Mouse (Mus musculus) stomach, embryonic 14.5 days (tissue): Measurements from ENCODE around the gene Fam107a. TPM values are rescaled to one million over a fixed set of nuclear protein-coding genes. Genes with fewer than 3 reads are reported as not detected.

Experiments
- ATAC-seq: fragments of 200-750 bp; cut with Nextera tagmentation; 2 replicates; pipeline ENCODE4 v1.8.0; 2017; ENCODE audit warnings: low read depth, moderate TSS enrichment; ENCODE audit not compliant: insufficient number of reproducible peaks, insufficient read depth, low FRiP score
- H3K27ac ChIP-seq: fragments of 300-500 bp; sonication (generic); 2 replicates; pipeline ENCODE4 v1.5.1; 2014; ENCODE audit warnings: mild to moderate bottlenecking, low read length, moderate library complexity, mixed read lengths
- H3K27me3 ChIP-seq: fragments of 300-500 bp; sonication (generic); 2 replicates; pipeline ENCODE4 v1.6.1; 2014; ENCODE audit warnings: low read length, control low read depth, mixed read lengths; ENCODE audit not compliant: control insufficient read depth, insufficient read depth
- H3K36me3 ChIP-seq: fragments of 300-500 bp; sonication (generic); 2 replicates; pipeline ENCODE4 v1.6.1; 2014; ENCODE audit warnings: mild to moderate bottlenecking, control low read depth, low read length, moderate library complexity, mixed read lengths; ENCODE audit not compliant: control insufficient read depth, insufficient read depth
- H3K4me1 ChIP-seq: fragments of 300-500 bp; sonication (generic); 2 replicates; pipeline ENCODE4 v1.6.1; 2014; ENCODE audit warnings: low read length, control low read depth, mixed read lengths; ENCODE audit not compliant: control insufficient read depth, insufficient read depth
- H3K4me2 ChIP-seq: fragments of 300-500 bp; sonication (generic); replicated peaks from 2 replicates; pipeline ENCODE4 v1.6.1; 2014; ENCODE audit warnings: low read depth, low read length, control low read depth
- H3K4me3 ChIP-seq: fragments of 300-500 bp; sonication (generic); 2 replicates; pipeline ENCODE4 v1.5.1; 2014; ENCODE audit warnings: low read depth, low read length, control low read depth
- H3K9ac ChIP-seq: fragments of 300-500 bp; sonication (generic); replicated peaks from 2 replicates; pipeline ENCODE4 v1.6.1; 2014; ENCODE audit warnings: low read depth, mild to moderate bottlenecking, control low read depth, low read length, moderate library complexity, mixed read lengths
- H3K9me3 ChIP-seq: fragments of 300-500 bp; sonication (generic); 2 replicates; pipeline ENCODE4 v1.6.1; 2016; ENCODE audit warnings: low read depth, low read length, control low read depth; ENCODE audit not compliant: control insufficient read depth
- WGBS: fragments of 180-500 bp; shearing (Covaris S2); extraction: QIAGEN DNeasy Blood & Tissue Kit; methylation state at CpG from one replicate; pipeline ENCODE4 v1.1.7; 2014; 5-methylcytosine and 5-hydroxymethylcytosine counted together
- polyA plus RNA-seq: library from polyadenylated mRNA; unstranded; fragments of >200 nt; fragmentation: Nextera tagmentation; extraction: Ambion mirVana; gene quantifications from 2 replicates; pipeline ENCODE4 v1.2.1, GENCODE M21; 2014

The Fam107a gene
- polyA plus RNA-seq: 0.30 and 0.43 TPM in 2 replicates

- ATAC-seq: no peak
- Histone ChIP-seq H3K9me3 (no peaks in the 10 kb centered on the region), H3K9ac (no peak within 1 kb of the TSS), H3K4me2 (peak within 1 kb of the TSS; percentile 40), H3K27me3 (peaks cover 10% of the 10 kb centered on the region), H3K27ac (no peak within 1 kb of the TSS), H3K36me3 (no peaks in the 10 kb centered on the region), H3K4me3 (peak within 1 kb of the TSS; percentile 17; the same call in 1 of the 2 replicates), H3K4me1 (peaks cover 7% of the 10 kb centered on the region; the same call in 1 of the 2 replicates)
- 7% methylated on average over 41 of the region's 41 CpGs for WGBS
Observed at GRCm38 (mm10) chr14:8317194-8318097, at the start of gene Fam107a. Fam107a (minus strand) TSS chr14:8318023.

- H3K4me3 ChIP-seq: no peak overlapping the region
- no peak overlapping the region for H3K4me2 ChIP-seq
- 4% methylated on average over 1 of the region's 1 CpGs for WGBS
- ATAC-seq: peak; percentile 72
- H3K9me3 ChIP-seq: no peaks in the 10 kb centered on the region
- no peak overlapping the region for H3K9ac ChIP-seq
- no peaks in the 10 kb centered on the region for H3K36me3 ChIP-seq
- H3K27ac ChIP-seq: peak overlapping the region; percentile 86; the same call in 1 of the 2 replicates
- no peaks in the 10 kb centered on the region for H3K27me3 ChIP-seq
- H3K4me1 ChIP-seq: peaks cover 5% of the 10 kb centered on the region
Observed at GRCm38 (mm10) chr14:8367121-8367520, 49.3 kb upstream of the Fam107a start.

- Histone ChIP-seq H3K9ac (no peak overlapping the region), H3K27me3 (no peaks in the 10 kb centered on the region), H3K4me3 (no peak overlapping the region), H3K4me2 (no peak overlapping the region), H3K27ac (no peak overlapping the region), H3K36me3 (no peaks in the 10 kb centered on the region), H3K9me3 (no peaks in the 10 kb centered on the region), H3K4me1 (peaks cover 5% of the 10 kb centered on the region)
- 70% methylated on average over 6 of the region's 6 CpGs for WGBS
- ATAC-seq: no peak
Observed at GRCm38 (mm10) chr14:8365833-8366232, 48.0 kb upstream of the Fam107a start.

GRCm38 (mm10) chr14:8356836-8357235, 39.0 kb upstream of the Fam107a start:
- Histone ChIP-seq H3K9ac (no peak overlapping the region), H3K36me3 (no peaks in the 10 kb centered on the region), H3K27me3 (no peaks in the 10 kb centered on the region), H3K4me1 (no peaks in the 10 kb centered on the region), H3K4me3 (no peak overlapping the region), H3K4me2 (no peak overlapping the region), H3K9me3 (no peaks in the 10 kb centered on the region), H3K27ac (no peak overlapping the region)
- ATAC-seq: peak; percentile 38; the same call in 1 of the 2 replicates
- 77% methylated on average over 9 of the region's 9 CpGs for WGBS

- Histone ChIP-seq H3K4me3 (no peak overlapping the region), H3K27ac (no peak overlapping the region), H3K9ac (no peak overlapping the region), H3K4me1 (no peaks in the 10 kb centered on the region), H3K4me2 (no peak overlapping the region), H3K9me3 (no peaks in the 10 kb centered on the region), H3K36me3 (no peaks in the 10 kb centered on the region), H3K27me3 (no peaks in the 10 kb centered on the region)
- WGBS: 29% methylated on average over 6 of the region's 6 CpGs
- peak; percentile 65; the same call in 1 of the 2 replicates for ATAC-seq
Observed at GRCm38 (mm10) chr14:8355999-8356501, 38.2 kb upstream of the Fam107a start.

GRCm38 (mm10) chr14:8348927-8349326, 31.1 kb upstream of the Fam107a start:
- ATAC-seq: no peak
- H3K27me3 ChIP-seq: no peaks in the 10 kb centered on the region
- H3K36me3 ChIP-seq: no peaks in the 10 kb centered on the region
- 66% methylated on average over 9 of the region's 9 CpGs for WGBS
- no peak overlapping the region for H3K9ac ChIP-seq
- no peak overlapping the region for H3K4me3 ChIP-seq
- no peaks in the 10 kb centered on the region for H3K4me1 ChIP-seq
- H3K9me3 ChIP-seq: no peaks in the 10 kb centered on the region
- H3K27ac ChIP-seq: no peak overlapping the region
- no peak overlapping the region for H3K4me2 ChIP-seq

GRCm38 (mm10) chr14:8346255-8346997, 28.6 kb upstream of the Fam107a start:
- no peak overlapping the region for H3K4me3 ChIP-seq
- H3K36me3 ChIP-seq: no peaks in the 10 kb centered on the region
- no peak overlapping the region for H3K27ac ChIP-seq
- no peak overlapping the region for H3K4me2 ChIP-seq
- H3K4me1 ChIP-seq: no peaks in the 10 kb centered on the region
- peak; percentile 50; the same call in 1 of the 2 replicates for ATAC-seq
- no peak overlapping the region for H3K9ac ChIP-seq
- H3K27me3 ChIP-seq: no peaks in the 10 kb centered on the region
- 22% methylated on average over 7 of the region's 7 CpGs for WGBS
- H3K9me3 ChIP-seq: no peaks in the 10 kb centered on the region

GRCm38 (mm10) chr14:8345566-8345965, 27.7 kb upstream of the Fam107a start:
- no peaks in the 10 kb centered on the region for H3K27me3 ChIP-seq
- H3K4me2 ChIP-seq: no peak overlapping the region
- no peak overlapping the region for H3K9ac ChIP-seq
- ATAC-seq: no peak
- H3K9me3 ChIP-seq: no peaks in the 10 kb centered on the region
- H3K4me3 ChIP-seq: no peak overlapping the region
- no peak overlapping the region for H3K27ac ChIP-seq
- WGBS: 79% methylated on average over 4 of the region's 4 CpGs
- no peaks in the 10 kb centered on the region for H3K4me1 ChIP-seq
- no peaks in the 10 kb centered on the region for H3K36me3 ChIP-seq
